Mouse (Mus musculus) Patski (cell line): ENCODE measurements around the gene Lemd2. TPM values are rescaled to one million over a fixed set of nuclear protein-coding genes. Genes with fewer than 3 reads are reported as not detected.

Experiments used
- ATAC-seq: fragments of 100-300 bp; one replicate; pipeline ENCODE4 v1.8.0; 2021
- CTCF ChIA-PET: fragments of 350-600 bp; sonication (Branson Sonifier 250); formaldehyde crosslinking; loops from one replicate; lab custom pipeline; 2022; ENCODE audit warnings: inconsistent platforms; lab: Charles Lee
- POLR2A ChIA-PET: fragments of 350-600 bp; sonication (Branson Sonifier 250); formaldehyde crosslinking; loops from one replicate; lab custom pipeline; 2022; ENCODE audit warnings: antibody characterized with exemption, inconsistent platforms; lab: Charles Lee
- DNase-seq: peaks from one replicate; pipeline ENCODE4 v3.0.0-alpha.2; 2011; ENCODE audit warnings: low read depth, low spot score
- H3K27me3 ChIP-seq: fragments of 371-371 bp; one replicate; pipeline ENCODE4 v1.5.1; 2021
- CTCF ChIP-seq: fragments of 100-300 bp; IDR thresholded peaks from one replicate; pipeline ENCODE4 v1.5.1; 2021
- in situ Hi-C: fragments of 300-500 bp; cut with MboI; formaldehyde crosslinking; loops from 3 replicates; pipeline ENCODE4 v1.11.1; 2018; ENCODE audit warnings: low pct_unique_long_range_greater_than_20kb, mixed read lengths
- polyA plus RNA-seq: library from polyadenylated mRNA; unstranded; gene quantifications from one replicate; pipeline ENCODE4 v1.2.3, GENCODE M21; 2021

The Lemd2 gene
- polyA plus RNA-seq, result 104 TPM

- H3K27me3 ChIP-seq, result no peaks in the 10 kb centered on the region
- no peak for TF ChIP-seq CTCF
- POLR2A ChIA-PET, result no interaction called here
- DNase-seq (peak; percentile 63), ATAC-seq (peak; percentile 55)
- in situ Hi-C loops, result no loop called here
- CTCF ChIA-PET, result interaction anchor here (1.0 to 1.7 kb wide), 2 partner anchors 58 to 323 kb away, joined by 3 to 4 read pairs; no protein-coding TSS in a partner anchor
Observed at GRCm38 (mm10) chr17:27204075-27204909, at the start of gene Lemd2. Lemd2 (minus strand) TSS chr17:27204469.

GRCm38 (mm10) chr17:27251150-27251549 lies 46.9 kb upstream of the Lemd2 start:
- H3K27me3 ChIP-seq, result peaks cover 23% of the 10 kb centered on the region
- POLR2A ChIA-PET, result no interaction called here
- no peak for TF ChIP-seq CTCF
- DNase-seq (no peak), ATAC-seq (no peak)
- CTCF ChIA-PET, result interaction anchor here (1.6 kb wide), 1 partner anchor 15 kb away, joined by 3 read pairs; no protein-coding TSS in a partner anchor
- in situ Hi-C loops, result no loop called here

GRCm38 (mm10) chr17:27250461-27250860 lies 46.2 kb upstream of the Lemd2 start:
- peaks cover 30% of the 10 kb centered on the region for H3K27me3 ChIP-seq
- ChIA-PET CTCF (interaction anchor here (1.6 kb wide), 1 partner anchor 15 kb away, joined by 3 read pairs; no protein-coding TSS in a partner anchor), POLR2A (no interaction called here)
- no peak for DNase-seq
- TF ChIP-seq CTCF, result no peak
- in situ Hi-C loops, result no loop called here
- ATAC-seq, result no peak

- ChIA-PET POLR2A (no interaction called here), CTCF (no interaction called here)
- in situ Hi-C loops, result no loop called here
- ATAC-seq (no peak), DNase-seq (no peak)
- peaks cover 33% of the 10 kb centered on the region for H3K27me3 ChIP-seq
- no peak for TF ChIP-seq CTCF
Observed at GRCm38 (mm10) chr17:27249073-27249472, 44.8 kb upstream of the Lemd2 start.

GRCm38 (mm10) chr17:27247680-27248386 lies 43.6 kb upstream of the Lemd2 start:
- TF ChIP-seq CTCF, result no peak
- ATAC-seq, result no peak
- ChIA-PET CTCF (no interaction called here), POLR2A (no interaction called here)
- in situ Hi-C loops, result no loop called here
- peaks cover 33% of the 10 kb centered on the region for H3K27me3 ChIP-seq
- no peak for DNase-seq

GRCm38 (mm10) chr17:27245851-27246381 lies 41.6 kb upstream of the Lemd2 start:
- H3K27me3 ChIP-seq, result peaks cover 33% of the 10 kb centered on the region
- no peak for TF ChIP-seq CTCF
- no peak for ATAC-seq
- ChIA-PET POLR2A (no interaction called here), CTCF (no interaction called here)
- in situ Hi-C loops, result no loop called here
- DNase-seq, result no peak

GRCm38 (mm10) chr17:27244912-27245311 lies 40.6 kb upstream of the Lemd2 start:
- no peak for TF ChIP-seq CTCF
- in situ Hi-C loops, result no loop called here
- CTCF ChIA-PET, result no interaction called here
- ATAC-seq (no peak), DNase-seq (no peak)
- POLR2A ChIA-PET, result no interaction called here
- H3K27me3 ChIP-seq, result peaks cover 33% of the 10 kb centered on the region

- ATAC-seq (no peak), DNase-seq (no peak)
- in situ Hi-C loops, result no loop called here
- CTCF ChIA-PET, result no interaction called here
- POLR2A ChIA-PET, result no interaction called here
- peaks cover 15% of the 10 kb centered on the region for H3K27me3 ChIP-seq
- TF ChIP-seq CTCF, result no peak
Observed at GRCm38 (mm10) chr17:27242194-27243189, 38.2 kb upstream of the Lemd2 start.

GRCm38 (mm10) chr17:27240556-27241457 lies 36.5 kb upstream of the Lemd2 start:
- DNase-seq (no peak), ATAC-seq (no peak)
- ChIA-PET POLR2A (no interaction called here), CTCF (no interaction called here)
- peaks cover 7% of the 10 kb centered on the region for H3K27me3 ChIP-seq
- no peak for TF ChIP-seq CTCF
- in situ Hi-C loops, result no loop called here
